Mouse (Mus musculus) erythroblast, embryonic 14.5 days (primary cell): ENCODE measurements around the gene Tnpo1.

ENCODE experiments used
- GATA1 ChIP-seq: IDR thresholded peaks from 2 replicates; pipeline ENCODE4 v1.6.1; 2012; ENCODE audit warnings: low read length, inconsistent platforms, mixed read lengths
- TAL1 ChIP-seq: IDR thresholded peaks from 3 replicates; pipeline ENCODE4 v1.6.1; 2012; ENCODE audit warnings: low read length, inconsistent platforms, mixed read lengths

- no peak for TF ChIP-seq TAL1
- no peak for TF ChIP-seq GATA1
These were observed 34.7 kb downstream of the Tnpo1 start for GRCm38 (mm10) chr13:98891443-98891842.
